Mouse (Mus musculus) embryonic facial prominence, embryonic 10.5 days (tissue): Measurements from ENCODE around the gene Spon2. TPM values are rescaled to one million over a fixed set of nuclear protein-coding genes. Genes with fewer than 3 reads are reported as not detected.

Experiments used
- polyA plus RNA-seq: library from polyadenylated mRNA; unstranded; fragments of >200 nt; fragmentation: Nextera tagmentation; extraction: Ambion mirVana; gene quantifications from 2 replicates; pipeline ENCODE4 v1.2.1, GENCODE M21; 2016

The Spon2 gene
- polyA plus RNA-seq, 1 experiment from 2014 or later: 3.5 TPM

Other genes starting within 250 kb of the Spon2 start
- gene Ywhah, start 199.6 kb downstream of the Spon2 start, polyA plus RNA-seq: 421 and 423 TPM in 2 replicates
- gene Slc5a1, start 114.2 kb downstream of the Spon2 start, polyA plus RNA-seq: 0.05 TPM in 1 of 2 replicates, not detected in the other
- 419 and 420 TPM in 2 replicates for gene Ctbp1, start 56.5 kb upstream of the Spon2 start, polyA plus RNA-seq
- gene Maea, start 117.1 kb upstream of the Spon2 start, polyA plus RNA-seq: 154 and 163 TPM in 2 replicates
- 7.7 and 8.8 TPM in 2 replicates for gene Uvssa, start 160.1 kb upstream of the Spon2 start, polyA plus RNA-seq
- not detected in 2 replicates for gene Nkx1-1, start 215.5 kb upstream of the Spon2 start, polyA plus RNA-seq